Mouse (Mus musculus) heart, embryonic 10.5 days (tissue): ENCODE data around the gene 1700001C19Rik. TPM values are rescaled to one million over a fixed set of nuclear protein-coding genes. Genes with fewer than 3 reads are reported as not detected.

Source experiments
- DNase-seq: peaks from one replicate; pipeline ENCODE4 v3.0.0-alpha.2; 2017; ENCODE audit warnings: low spot score
- H3K27ac ChIP-seq: fragments of 300-500 bp; sonication (generic); 2 replicates; pipeline ENCODE4 v1.5.1; 2016; ENCODE audit warnings: mild to moderate bottlenecking
- H3K27me3 ChIP-seq: fragments of 300-500 bp; sonication (generic); 2 replicates; pipeline ENCODE4 v1.6.1; 2016; ENCODE audit warnings: mild to moderate bottlenecking; ENCODE audit not compliant: poor library complexity, insufficient read depth, severe bottlenecking
- H3K36me3 ChIP-seq: fragments of 300-500 bp; sonication (generic); 2 replicates; pipeline ENCODE4 v1.6.1; 2016; ENCODE audit warnings: mild to moderate bottlenecking, moderate library complexity
- H3K4me1 ChIP-seq: fragments of 300-500 bp; sonication (generic); 2 replicates; pipeline ENCODE4 v1.6.1; 2016; ENCODE audit warnings: mild to moderate bottlenecking
- H3K4me3 ChIP-seq: fragments of 300-500 bp; sonication (generic); 2 replicates; pipeline ENCODE4 v1.5.1; 2016; ENCODE audit warnings: mild to moderate bottlenecking, moderate library complexity
- H3K9me3 ChIP-seq: fragments of 300-500 bp; sonication (generic); 2 replicates; pipeline ENCODE4 v1.6.1; 2016; ENCODE audit warnings: mild to moderate bottlenecking, moderate library complexity
- WGBS: fragments of 180-500 bp; shearing (Covaris S2); methylation state at CpG from one replicate; pipeline ENCODE4 v1.1.7; 2016; 5-methylcytosine and 5-hydroxymethylcytosine counted together
- polyA plus RNA-seq: library from polyadenylated mRNA; unstranded; fragments of >200 nt; fragmentation: Nextera tagmentation; extraction: Ambion mirVana; gene quantifications from 2 replicates; pipeline ENCODE4 v1.2.1, GENCODE M21; 2016

1700001C19Rik gene
- polyA plus RNA-seq, 1 experiment from 2014 or later = 0.63 TPM

GRCm38 (mm10) chr17:47378133-47378532, 59.0 kb downstream of the 1700001C19Rik start:
- 80% methylated on average over 15 of the region's 15 CpGs for WGBS
- Histone ChIP-seq H3K36me3 (peaks cover 85% of the 10 kb centered on the region), H3K27ac (no peak overlapping the region), H3K4me3 (no peak overlapping the region), H3K4me1 (no peaks in the 10 kb centered on the region), H3K27me3 (no peaks in the 10 kb centered on the region), H3K9me3 (no peaks in the 10 kb centered on the region)
- DNase-seq = no peak

- 92% methylated on average over 6 of the region's 6 CpGs for WGBS
- Histone ChIP-seq H3K27me3 (no peaks in the 10 kb centered on the region), H3K4me3 (no peak overlapping the region), H3K36me3 (peaks cover 94% of the 10 kb centered on the region), H3K27ac (no peak overlapping the region), H3K9me3 (no peaks in the 10 kb centered on the region), H3K4me1 (no peaks in the 10 kb centered on the region)
- DNase-seq = no peak
These were observed 60.3 kb downstream of the 1700001C19Rik start for GRCm38 (mm10) chr17:47376779-47377280.

GRCm38 (mm10) chr17:47373991-47374390, 63.2 kb downstream of the 1700001C19Rik start:
- H3K4me1 ChIP-seq = peaks cover 12% of the 10 kb centered on the region
- H3K36me3 ChIP-seq = peaks cover 68% of the 10 kb centered on the region
- H3K9me3 ChIP-seq = no peaks in the 10 kb centered on the region
- no peak for DNase-seq
- H3K27ac ChIP-seq = no peak overlapping the region
- no peaks in the 10 kb centered on the region for H3K27me3 ChIP-seq
- 87% methylated on average over 6 of the region's 6 CpGs for WGBS
- no peak overlapping the region for H3K4me3 ChIP-seq

- 19% methylated on average over 4 of the region's 4 CpGs for WGBS
These were observed 65.7 kb downstream of the 1700001C19Rik start for GRCm38 (mm10) chr17:47371451-47371850.

GRCm38 (mm10) chr17:47369087-47369443, 68.1 kb downstream of the 1700001C19Rik start:
- H3K27me3 ChIP-seq = peaks cover 32% of the 10 kb centered on the region
- under 1% methylated on average over 20 of the region's 20 CpGs for WGBS
- H3K9me3 ChIP-seq = no peaks in the 10 kb centered on the region
- H3K27ac ChIP-seq = peak overlapping the region; percentile 89
- peak overlapping the region; percentile 91 for H3K4me3 ChIP-seq
- peaks cover 12% of the 10 kb centered on the region for H3K4me1 ChIP-seq
- peaks cover 21% of the 10 kb centered on the region for H3K36me3 ChIP-seq
- DNase-seq = peak; percentile 79

More at GRCm38 (mm10) chr17:47371451-47371850, 65.7 kb downstream of the 1700001C19Rik start:
- H3K4me1 ChIP-seq = peaks cover 12% of the 10 kb centered on the region
- H3K27me3 ChIP-seq = peaks cover 14% of the 10 kb centered on the region
- no peak for DNase-seq
- H3K4me3 ChIP-seq = no peak overlapping the region
- no peak overlapping the region for H3K27ac ChIP-seq
- H3K9me3 ChIP-seq = no peaks in the 10 kb centered on the region
- H3K36me3 ChIP-seq = peaks cover 44% of the 10 kb centered on the region

GRCm38 (mm10) chr17:47368401-47369086, 68.6 kb downstream of the 1700001C19Rik start, which contains the start of gene Mrps10:
Gene Mrps10 (plus strand): TSS chr17:47368887.
- no peaks in the 10 kb centered on the region for H3K9me3 ChIP-seq
- H3K4me3 ChIP-seq = peak within 1 kb of the TSS; percentile 91
- peaks cover 12% of the 10 kb centered on the region for H3K4me1 ChIP-seq
- WGBS = 4% methylated on average over 35 of the region's 35 CpGs
- H3K36me3 ChIP-seq = peaks cover 15% of the 10 kb centered on the region
- H3K27me3 ChIP-seq = peaks cover 32% of the 10 kb centered on the region
- peak; percentile 93 for DNase-seq
- H3K27ac ChIP-seq = peak within 1 kb of the TSS; percentile 89

Other genes starting within 250 kb of the 1700001C19Rik start
- 86.8 and 99.0 TPM in 2 replicates for gene Mrps10, start 68.5 kb downstream of the 1700001C19Rik start, polyA plus RNA-seq
- gene Guca1b, start 52.0 kb downstream of the 1700001C19Rik start, polyA plus RNA-seq = 3.2 and 4.7 TPM in 2 replicates
- gene Guca1a, start 36.8 kb downstream of the 1700001C19Rik start, polyA plus RNA-seq = 2.3 and 3.6 TPM in 2 replicates
- 0.99 and 1.1 TPM in 2 replicates for gene AI661453, start 761 bp downstream of the 1700001C19Rik start, polyA plus RNA-seq
- 23.0 and 28.5 TPM in 2 replicates for gene Taf8, start 64.9 kb upstream of the 1700001C19Rik start, polyA plus RNA-seq
- gene Ccnd3, start 67.7 kb upstream of the 1700001C19Rik start, polyA plus RNA-seq = 552 and 644 TPM in 2 replicates
- 37.0 and 43.0 TPM in 2 replicates for gene Bysl, start 174.1 kb upstream of the 1700001C19Rik start, polyA plus RNA-seq
- gene Med20, start 174.2 kb upstream of the 1700001C19Rik start, polyA plus RNA-seq = 36.5 and 42.8 TPM in 2 replicates
- 1.6 and 2.1 TPM in 2 replicates for gene Gm20517, start 174.2 kb upstream of the 1700001C19Rik start, polyA plus RNA-seq
- 3.2 and 4.5 TPM in 2 replicates for gene Usp49, start 193.3 kb upstream of the 1700001C19Rik start, polyA plus RNA-seq